Mouse (Mus musculus) bone marrow macrophage, adult 2 months (primary cell): Measurements from ENCODE around the gene Mad1l1.
A peak's percentile ranks its signal among the peaks of the same experiment; 100 is the strongest.

Experiments used
- CTCF ChIP-seq: IDR thresholded peaks from 2 replicates; pipeline ENCODE4 v1.5.1; 2012; ENCODE audit warnings: low read depth, mild to moderate bottlenecking, low read length, moderate library complexity
- POLR2A ChIP-seq: IDR thresholded peaks from 2 replicates; pipeline ENCODE4 v1.6.1; 2012; ENCODE audit warnings: mild to moderate bottlenecking, low read depth, low read length, borderline replicate concordance

- TF ChIP-seq CTCF (peak; percentile 62), POLR2A (no peak)
These were observed 29.2 kb downstream of the Mad1l1 start for GRCm38 (mm10) chr5:140292152-140292551.
